Mouse (Mus musculus): ENCODE measurements around the gene Fcer1g.

DNA sequence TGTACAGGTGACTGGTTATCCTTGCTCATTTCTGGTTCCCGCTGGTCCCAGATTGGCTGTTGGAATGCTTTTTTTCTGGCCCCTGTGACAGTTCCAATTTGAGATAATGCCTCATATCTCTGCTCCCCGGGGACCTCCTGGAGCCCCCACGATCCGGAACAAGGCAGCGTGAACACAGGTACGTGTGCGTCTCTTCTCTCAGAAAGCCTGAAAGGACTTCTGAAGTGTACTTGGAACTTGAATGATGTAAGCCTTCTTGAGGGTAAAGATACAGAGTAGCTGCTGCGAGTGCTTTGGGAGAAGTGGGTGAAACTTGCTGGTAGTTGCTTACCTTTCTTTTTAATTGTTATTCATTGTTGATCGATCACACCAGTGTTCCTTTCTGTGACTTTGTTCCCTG, 37.0 kb upstream of the Fcer1g start:
- TF ChIP-seq CTCF (IDR thresholded peaks at IDR 0.05; ENCODE audit: borderline replicate concordance, insufficient read depth, low read length) = no peak
- no peak for TF ChIP-seq POLR2A (IDR thresholded peaks at IDR 0.05; ENCODE audit: low read depth, low read length)
